Mouse (Mus musculus) embryonic facial prominence, embryonic 13.5 days (tissue): Measurements from ENCODE around the gene Actg2. TPM values are rescaled to one million over a fixed set of nuclear protein-coding genes. Genes with fewer than 3 reads are reported as not detected.
"Not testable (repeated sequence)": the region's sequence is repeated elsewhere in the genome, so short reads cannot be mapped to it uniquely, and the experiment has no call there.

ENCODE experiments used
- ATAC-seq: fragments of 200-750 bp; cut with Nextera tagmentation; 2 replicates; pipeline ENCODE4 v1.8.0; 2017; ENCODE audit warnings: low read depth; ENCODE audit not compliant: insufficient number of reproducible peaks, insufficient read depth, low FRiP score, low TSS enrichment
- H3K27ac ChIP-seq: fragments of 300-500 bp; sonication (generic); 2 replicates; pipeline ENCODE4 v1.5.1; 2015; ENCODE audit warnings: moderate library complexity, mild to moderate bottlenecking, inconsistent platforms
- H3K27me3 ChIP-seq: fragments of 300-500 bp; sonication (generic); 2 replicates; pipeline ENCODE4 v1.6.1; 2015; ENCODE audit warnings: mild to moderate bottlenecking, inconsistent platforms
- H3K36me3 ChIP-seq: fragments of 300-500 bp; sonication (generic); 2 replicates; pipeline ENCODE4 v1.6.1; 2015; ENCODE audit warnings: mild to moderate bottlenecking, inconsistent platforms
- H3K4me1 ChIP-seq: fragments of 300-500 bp; sonication (generic); 2 replicates; pipeline ENCODE4 v1.6.1; 2015; ENCODE audit warnings: inconsistent platforms
- H3K4me2 ChIP-seq: fragments of 300-500 bp; sonication (generic); 2 replicates; pipeline ENCODE4 v1.6.1; 2015; ENCODE audit warnings: moderate library complexity, mild to moderate bottlenecking, inconsistent platforms
- H3K4me3 ChIP-seq: fragments of 300-500 bp; sonication (generic); 2 replicates; pipeline ENCODE4 v1.5.1; 2015; ENCODE audit warnings: mild to moderate bottlenecking, inconsistent platforms
- H3K9ac ChIP-seq: fragments of 300-500 bp; sonication (generic); 2 replicates; pipeline ENCODE4 v1.6.1; 2015; ENCODE audit warnings: mild to moderate bottlenecking, inconsistent platforms
- H3K9me3 ChIP-seq: fragments of 300-500 bp; sonication (generic); 2 replicates; pipeline ENCODE4 v1.6.1; 2016; ENCODE audit warnings: inconsistent platforms
- WGBS: fragments of 180-500 bp; shearing (Covaris S2); methylation state at CpG from one replicate; pipeline ENCODE4 v1.1.7; 2015; ENCODE audit warnings: mixed read lengths; 5-methylcytosine and 5-hydroxymethylcytosine counted together
- polyA plus RNA-seq: library from polyadenylated mRNA; unstranded; fragments of >200 nt; fragmentation: Nextera tagmentation; extraction: Ambion mirVana; gene quantifications from 2 replicates; pipeline ENCODE4 v1.2.1, GENCODE M21; 2015

Actg2 gene
- 3.5 and 4.1 TPM in 2 replicates for polyA plus RNA-seq

GRCm38 (mm10) chr6:83536028-83536794, at the start of gene Actg2:
TSS of gene Actg2 (minus strand) at chr6:83536265.
- H3K9me3 ChIP-seq: no peaks in the 10 kb centered on the region
- H3K9ac ChIP-seq: no peak within 1 kb of the TSS
- 59% methylated on average over 12 of the region's 12 CpGs for WGBS
- H3K4me2 ChIP-seq: no peak within 1 kb of the TSS
- H3K27me3 ChIP-seq: no peaks in the 10 kb centered on the region
- H3K36me3 ChIP-seq: no peaks in the 10 kb centered on the region
- no peak within 1 kb of the TSS for H3K4me3 ChIP-seq
- no peak for ATAC-seq
- H3K27ac ChIP-seq: no peak within 1 kb of the TSS
- H3K4me1 ChIP-seq: peaks cover 8% of the 10 kb centered on the region; the same call in 1 of the 2 replicates

GRCm38 (mm10) chr6:83585328-83585727, 49.3 kb upstream of the Actg2 start:
- H3K27ac ChIP-seq, ATAC-seq, H3K9ac ChIP-seq, H3K9me3 ChIP-seq, H3K4me1 ChIP-seq, H3K36me3 ChIP-seq, H3K4me2 ChIP-seq, H3K4me3 ChIP-seq: not testable (repeated sequence)
- peaks cover 20% of the 10 kb centered on the region for H3K27me3 ChIP-seq
- WGBS: 82% methylated on average over 9 of the region's 9 CpGs

- H3K4me2 ChIP-seq: no peak overlapping the region
- no peaks in the 10 kb centered on the region for H3K36me3 ChIP-seq
- no peaks in the 10 kb centered on the region for H3K9me3 ChIP-seq
- H3K4me3 ChIP-seq: no peak overlapping the region
- no peak overlapping the region for H3K27ac ChIP-seq
- 66% methylated on average over 2 of the region's 2 CpGs for WGBS
- peaks cover 30% of the 10 kb centered on the region for H3K27me3 ChIP-seq
- H3K9ac ChIP-seq: no peak overlapping the region
- 0 out of 2 replicates have a peak, but pooled peaks cover 5% of the 10 kb centered on the region for H3K4me1 ChIP-seq
- no peak for ATAC-seq
Measured at GRCm38 (mm10) chr6:83583591-83583990, 47.5 kb upstream of the Actg2 start.

- H3K4me1 ChIP-seq: 0 out of 2 replicates have a peak, but pooled peaks cover 5% of the 10 kb centered on the region
- H3K27ac ChIP-seq: no peak overlapping the region
- H3K4me2 ChIP-seq: peak overlapping the region; percentile 31
- peaks cover 32% of the 10 kb centered on the region for H3K27me3 ChIP-seq
- ATAC-seq: no peak
- 2% methylated on average over 6 of the region's 6 CpGs for WGBS
- no peak overlapping the region for H3K4me3 ChIP-seq
- H3K9ac ChIP-seq: no peak overlapping the region
- no peaks in the 10 kb centered on the region for H3K36me3 ChIP-seq
- H3K9me3 ChIP-seq: no peaks in the 10 kb centered on the region
Measured at GRCm38 (mm10) chr6:83582938-83583270, 46.8 kb upstream of the Actg2 start.

- 40% methylated on average over 20 of the region's 20 CpGs for WGBS
- no peak for ATAC-seq
- peaks cover 32% of the 10 kb centered on the region for H3K27me3 ChIP-seq
- 0 out of 2 replicates have a peak, but pooled peaks cover 5% of the 10 kb centered on the region for H3K4me1 ChIP-seq
- no peak overlapping the region for H3K4me3 ChIP-seq
- H3K9me3 ChIP-seq: no peaks in the 10 kb centered on the region
- no peak overlapping the region for H3K27ac ChIP-seq
- no peaks in the 10 kb centered on the region for H3K36me3 ChIP-seq
- no peak overlapping the region for H3K9ac ChIP-seq
- H3K4me2 ChIP-seq: peak overlapping the region; percentile 31
Measured at GRCm38 (mm10) chr6:83582135-83582937, 46.3 kb upstream of the Actg2 start.

- Histone ChIP-seq H3K36me3 (no peaks in the 10 kb centered on the region), H3K4me1 (peaks cover 6% of the 10 kb centered on the region; the same call in 1 of the 2 replicates), H3K4me2 (no peak overlapping the region), H3K4me3 (no peak overlapping the region), H3K27me3 (peaks cover 34% of the 10 kb centered on the region), H3K9ac (no peak overlapping the region), H3K27ac (no peak overlapping the region), H3K9me3 (no peaks in the 10 kb centered on the region)
- no peak for ATAC-seq
Measured at GRCm38 (mm10) chr6:83577534-83577933, 41.5 kb upstream of the Actg2 start.

- Histone ChIP-seq H3K27ac (no peak overlapping the region), H3K9me3 (no peaks in the 10 kb centered on the region), H3K27me3 (peaks cover 28% of the 10 kb centered on the region), H3K4me3 (no peak overlapping the region), H3K9ac (no peak overlapping the region), H3K4me2 (no peak overlapping the region), H3K4me1 (peaks cover 17% of the 10 kb centered on the region), H3K36me3 (no peaks in the 10 kb centered on the region)
- 70% methylated on average over 4 of the region's 4 CpGs for WGBS
- ATAC-seq: no peak
Measured at GRCm38 (mm10) chr6:83575609-83576008, 39.5 kb upstream of the Actg2 start.

GRCm38 (mm10) chr6:83572671-83573070, 36.6 kb upstream of the Actg2 start, which contains the start of gene Stambp:
TSS of gene Stambp (minus strand) at chr6:83572729.
- Histone ChIP-seq H3K27ac (peak within 1 kb of the TSS; percentile 80), H3K4me1 (peaks cover 17% of the 10 kb centered on the region), H3K36me3 (peaks cover 16% of the 10 kb centered on the region; the same call in 1 of the 2 replicates), H3K9me3 (no peaks in the 10 kb centered on the region), H3K27me3 (peaks cover 14% of the 10 kb centered on the region), H3K9ac (peak within 1 kb of the TSS; percentile 84), H3K4me3 (peak within 1 kb of the TSS; percentile 79), H3K4me2 (peak within 1 kb of the TSS; percentile 92)
- ATAC-seq: peak; percentile 39; the same call in 1 of the 2 replicates
- WGBS: 0% methylated on average over 7 of the region's 11 CpGs

- H3K9ac ChIP-seq: peak overlapping the region; percentile 84
- H3K27ac ChIP-seq: peak overlapping the region; percentile 80
- no peaks in the 10 kb centered on the region for H3K9me3 ChIP-seq
- 4% methylated on average over 37 of the region's 37 CpGs for WGBS
- peaks cover 17% of the 10 kb centered on the region for H3K4me1 ChIP-seq
- H3K36me3 ChIP-seq: peaks cover 16% of the 10 kb centered on the region; the same call in 1 of the 2 replicates
- ATAC-seq: peak; percentile 89
- peak overlapping the region; percentile 92 for H3K4me2 ChIP-seq
- H3K4me3 ChIP-seq: peak overlapping the region; percentile 79
- peaks cover 14% of the 10 kb centered on the region for H3K27me3 ChIP-seq
Measured at GRCm38 (mm10) chr6:83571840-83572667, 36.0 kb upstream of the Actg2 start.

GRCm38 (mm10) chr6:83568901-83569862, 33.1 kb upstream of the Actg2 start:
- no peak for ATAC-seq
- Histone ChIP-seq H3K4me3 (no peak overlapping the region), H3K36me3 (peaks cover 28% of the 10 kb centered on the region; the same call in 1 of the 2 replicates), H3K9ac (no peak overlapping the region), H3K27me3 (peaks cover 6% of the 10 kb centered on the region), H3K27ac (no peak overlapping the region), H3K9me3 (no peaks in the 10 kb centered on the region), H3K4me2 (no peak overlapping the region), H3K4me1 (peaks cover 17% of the 10 kb centered on the region)
- WGBS: 70% methylated on average over 20 of the region's 20 CpGs
